In the genomic region with DNA sequence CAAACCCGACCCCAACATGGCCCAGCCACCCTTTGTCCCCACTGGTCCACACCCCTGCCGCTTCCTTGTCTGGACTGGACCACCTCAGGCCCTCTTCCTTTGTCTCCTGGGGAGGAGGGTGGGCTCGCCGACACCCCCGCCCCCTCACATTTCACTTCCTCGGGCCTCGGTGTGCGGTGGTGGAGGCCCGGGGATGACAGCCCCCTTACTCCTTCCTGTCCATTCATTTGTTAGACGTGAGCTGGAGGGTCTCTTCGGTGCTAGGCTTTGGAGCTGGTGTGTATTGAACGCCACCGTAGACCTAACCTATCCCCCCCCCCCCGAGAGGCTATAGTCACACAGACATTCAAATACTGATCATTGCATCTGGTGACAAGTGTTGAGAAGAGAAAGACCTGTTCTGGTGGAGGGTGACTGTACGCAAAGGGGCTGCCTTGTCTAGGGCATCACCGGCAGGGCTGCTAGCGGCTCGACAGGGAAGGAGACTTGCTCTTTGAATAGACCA, we compare ENCODE assay signal across 7 mouse cellular contexts. TPM values are rescaled to one million over a fixed set of nuclear protein-coding genes. Genes with fewer than 3 reads are reported as not detected.
DNase-seq lines count a peak whose midpoint lies in the region; ATAC-seq lines count a peak whose summit lies in the region.

No protein-coding gene starts in this region.

- no peaks in the 10 kb centered on the region for H3K27me3 ChIP-seq in lung, embryonic 15.5 days
- no peaks in the 10 kb centered on the region for H3K27me3 ChIP-seq in hindbrain, embryonic 16.5 days (replicated peaks; ENCODE audit: control insufficient read depth, insufficient read depth, low read length)
- no peaks in the 10 kb centered on the region for H3K27me3 ChIP-seq in midbrain, embryonic 11.5 days (ENCODE audit: control insufficient read depth, insufficient read depth, low read length)

- peak overlapping the region; percentile 76 for H3K4me2 ChIP-seq in lung, embryonic 15.5 days
- peak overlapping the region; percentile 55 for H3K4me2 ChIP-seq in hindbrain, embryonic 16.5 days (ENCODE audit: low read length)
- peak overlapping the region; percentile 82 for H3K4me2 ChIP-seq in midbrain, embryonic 11.5 days

- H3K4me1 ChIP-seq in lung, embryonic 15.5 days = peaks cover 42% of the 10 kb centered on the region
- peaks cover 34% of the 10 kb centered on the region for H3K4me1 ChIP-seq in hindbrain, embryonic 16.5 days (ENCODE audit: control insufficient read depth, insufficient read depth, low read depth, low read length)
- peaks cover 8% of the 10 kb centered on the region for H3K4me1 ChIP-seq in midbrain, embryonic 11.5 days (ENCODE audit: control insufficient read depth, insufficient read depth, low read length)

- H3K4me3 ChIP-seq in lung, embryonic 15.5 days = peak overlapping the region; percentile 91
- peak overlapping the region; percentile 94 for H3K4me3 ChIP-seq in hindbrain, embryonic 16.5 days (ENCODE audit: low read length)
- peak overlapping the region; percentile 95 for H3K4me3 ChIP-seq in midbrain, embryonic 11.5 days (ENCODE audit: low read depth, low read length)

- no peak overlapping the region for H3K27ac ChIP-seq in lung, embryonic 15.5 days
- H3K27ac ChIP-seq in hindbrain, embryonic 16.5 days (ENCODE audit: low read depth, low read length) = peak overlapping the region; percentile 80
- H3K27ac ChIP-seq in midbrain, embryonic 11.5 days (ENCODE audit: low read depth, low read length) = peak overlapping the region; percentile 16; the same call in 1 of the 2 replicates

- no peaks in the 10 kb centered on the region for H3K36me3 ChIP-seq in lung, embryonic 15.5 days
- H3K36me3 ChIP-seq in hindbrain, embryonic 16.5 days (ENCODE audit: control insufficient read depth, insufficient read depth, low read length) = no peaks in the 10 kb centered on the region
- H3K36me3 ChIP-seq in midbrain, embryonic 11.5 days (ENCODE audit: control insufficient read depth, insufficient read depth, low read length) = no peaks in the 10 kb centered on the region

- ATAC-seq in lung, embryonic 15.5 days (ENCODE audit: borderline replicate concordance, extremely low read depth, low FRiP score, low TSS enrichment) = peak; percentile 29; the same call in 1 of the 2 replicates
- ATAC-seq in hindbrain, embryonic 16.5 days = peak; percentile 19
- peak; percentile 75 for ATAC-seq in midbrain, embryonic 11.5 days (ENCODE audit: low FRiP score)

- WGBS in lung, embryonic 15.5 days = 2% methylated on average over 18 of the region's 18 CpGs
- 3% methylated on average over 18 of the region's 18 CpGs for WGBS in hindbrain, embryonic 16.5 days
- WGBS in midbrain, embryonic 11.5 days = under 1% methylated on average over 18 of the region's 18 CpGs

- peak overlapping the region; percentile 83 for H3K9ac ChIP-seq in lung, embryonic 15.5 days
- peak overlapping the region; percentile 91 for H3K9ac ChIP-seq in hindbrain, embryonic 16.5 days (ENCODE audit: low read depth, low read length)
- peak overlapping the region; percentile 94 for H3K9ac ChIP-seq in midbrain, embryonic 11.5 days (ENCODE audit: low read length)

- DNase-seq in lung, postnatal 25 days (ENCODE audit: low spot score) = no peak
- DNase-seq in embryo, embryonic 10 days (ENCODE audit: low spot score) = peak; percentile 41
- peak; percentile 91 for DNase-seq in midbrain, embryonic 11.5 days (ENCODE audit: low spot score, missing footprints)
- DNase-seq in urinary bladder, postnatal 4 days (ENCODE audit: low spot score in 2 of 2) = no peak
- no peak for DNase-seq in urinary bladder, postnatal 25 days (ENCODE audit: low spot score)

- H3K9me3 ChIP-seq in lung, embryonic 15.5 days = no peaks in the 10 kb centered on the region
- H3K9me3 ChIP-seq in hindbrain, embryonic 16.5 days (ENCODE audit: control insufficient read depth, low read length) = no peaks in the 10 kb centered on the region
- H3K9me3 ChIP-seq in midbrain, embryonic 11.5 days (ENCODE audit: control insufficient read depth, low read length) = no peaks in the 10 kb centered on the region

RNA-seq across cellular contexts. Expression of a gene that starts 0.9 kb away (rescaled TPM):
- polyA plus RNA-seq in lung, embryonic 15.5 days (2015; fragmentation: Nextera tagmentation; extraction: Ambion mirVana) = 65.8 and 74.4 TPM in 2 replicates
- polyA plus RNA-seq in hindbrain, embryonic 16.5 days (2015; fragmentation: Nextera tagmentation; extraction: Ambion mirVana) = 64.8 and 69.2 TPM in 2 replicates
- polyA plus RNA-seq in midbrain, embryonic 11.5 days (2014; fragmentation: Nextera tagmentation; extraction: Ambion mirVana) = 89.8 and 92.6 TPM in 2 replicates

Comparison
In these comparisons a context has a peak if more than half of its experiments do, and no peak if none do; other contexts are left out.
1. ATAC-seq: peak in every context shown above with its lines; median percentile 75 in midbrain, embryonic 11.5 days; 29 in lung, embryonic 15.5 days; 19 in hindbrain, embryonic 16.5 days.
2. DNase-seq: peak in embryo, embryonic 10 days (single experiment) and midbrain, embryonic 11.5 days (single experiment); none in lung, postnatal 25 days (single experiment), urinary bladder, postnatal 4 days (0 of 2) and urinary bladder, postnatal 25 days (single experiment).
3. Peak in every context shown above with its lines, with median percentiles within 50 percentile points of each other: H3K4me2 ChIP-seq, H3K4me3 ChIP-seq and H3K9ac ChIP-seq.